Mouse (Mus musculus): Measurements from ENCODE around the gene Tpcn1.

Gene Tpcn1

GRCm38 (mm10) chr5:120610906-120611305 is 22.4 kb upstream of the Tpcn1 start:
- no peak for DNase-seq (ENCODE audit: extremely low read depth, insufficient read length, low spot score)

- no peak for DNase-seq (ENCODE audit: extremely low read depth, insufficient read length, low spot score)
Measured at GRCm38 (mm10) chr5:120609246-120609775, 20.8 kb upstream of the Tpcn1 start.

- no peak for DNase-seq (ENCODE audit: extremely low read depth, insufficient read length, low spot score)
Measured at GRCm38 (mm10) chr5:120607335-120607734, 18.9 kb upstream of the Tpcn1 start.

- DNase-seq (ENCODE audit: extremely low read depth, insufficient read length, low spot score), result no peak
Measured at GRCm38 (mm10) chr5:120606590-120607200, 18.2 kb upstream of the Tpcn1 start.

GRCm38 (mm10) chr5:120605688-120606087 is 17.2 kb upstream of the Tpcn1 start:
- DNase-seq (ENCODE audit: extremely low read depth, insufficient read length, low spot score), result peak; percentile 50

- DNase-seq (ENCODE audit: extremely low read depth, insufficient read length, low spot score), result peak; percentile 40
Measured at GRCm38 (mm10) chr5:120605241-120605661, 16.8 kb upstream of the Tpcn1 start.

- DNase-seq (ENCODE audit: extremely low read depth, insufficient read length, low spot score), result peak; percentile 46
Measured at GRCm38 (mm10) chr5:120604839-120605238, 16.4 kb upstream of the Tpcn1 start.

- no peak for DNase-seq (ENCODE audit: extremely low read depth, insufficient read length, low spot score)
Measured at GRCm38 (mm10) chr5:120603515-120603914, 15.0 kb upstream of the Tpcn1 start.

- DNase-seq (ENCODE audit: extremely low read depth, insufficient read length, low spot score), result no peak
Measured at GRCm38 (mm10) chr5:120602210-120602609, 13.7 kb upstream of the Tpcn1 start.

GRCm38 (mm10) chr5:120600946-120601668 is 12.6 kb upstream of the Tpcn1 start:
- DNase-seq (ENCODE audit: extremely low read depth, insufficient read length, low spot score), result no peak

- no peak for DNase-seq (ENCODE audit: extremely low read depth, insufficient read length, low spot score)
Measured at GRCm38 (mm10) chr5:120599625-120600024, 11.2 kb upstream of the Tpcn1 start.

- DNase-seq (ENCODE audit: extremely low read depth, insufficient read length, low spot score), result no peak
Measured at GRCm38 (mm10) chr5:120594485-120594884, 6.0 kb upstream of the Tpcn1 start.

- DNase-seq (ENCODE audit: extremely low read depth, insufficient read length, low spot score), result no peak
Measured at GRCm38 (mm10) chr5:120592141-120592540, 3.7 kb upstream of the Tpcn1 start.

- DNase-seq (ENCODE audit: extremely low read depth, insufficient read length, low spot score), result no peak
Measured at GRCm38 (mm10) chr5:120590356-120591010, 2.0 kb upstream of the Tpcn1 start.

GRCm38 (mm10) chr5:120587940-120588568 is 419 bp downstream of the Tpcn1 start:
- peak; percentile 42 for DNase-seq (ENCODE audit: extremely low read depth, insufficient read length, low spot score)

- peak; percentile 43 for DNase-seq (ENCODE audit: extremely low read depth, insufficient read length, low spot score)
Measured at GRCm38 (mm10) chr5:120587616-120587926, 902 bp downstream of the Tpcn1 start.

- DNase-seq (ENCODE audit: extremely low read depth, insufficient read length, low spot score), result no peak
Measured at GRCm38 (mm10) chr5:120586741-120587615, 1.5 kb downstream of the Tpcn1 start.

- DNase-seq (ENCODE audit: extremely low read depth, insufficient read length, low spot score), result no peak
Measured at GRCm38 (mm10) chr5:120584968-120585367, 3.5 kb downstream of the Tpcn1 start.

- DNase-seq (ENCODE audit: extremely low read depth, insufficient read length, low spot score), result no peak
Measured at GRCm38 (mm10) chr5:120583511-120583910, 5.0 kb downstream of the Tpcn1 start.

GRCm38 (mm10) chr5:120582002-120582401 is 6.5 kb downstream of the Tpcn1 start:
- peak; percentile 78 for DNase-seq (ENCODE audit: extremely low read depth, insufficient read length, low spot score)
